Mouse (Mus musculus): ENCODE measurements around the gene Zmiz2. TPM values are rescaled to one million over a fixed set of nuclear protein-coding genes. Genes with fewer than 3 reads are reported as not detected.
"Not testable (repeated sequence)": the region's sequence is repeated elsewhere in the genome, so short reads cannot be mapped to it uniquely, and the experiment has no call there.

Gene Zmiz2
- polyA plus RNA-seq, 1 experiment from 2014 or later = 12.7 TPM

GRCm38 (mm10) chr11:6404699-6405566, 16.1 kb downstream of the Zmiz2 start:
- DNase-seq (ENCODE audit: low spot score) = no peak
- no peak overlapping the region for H3K27ac ChIP-seq (ENCODE audit: low read depth, low read length)
- H3K9ac ChIP-seq (ENCODE audit: low read depth, low read length) = no peak overlapping the region
- no peak overlapping the region for H3K4me2 ChIP-seq
- peaks cover 49% of the 10 kb centered on the region for H3K36me3 ChIP-seq (ENCODE audit: control insufficient read depth, insufficient read depth, low read length)
- no peak for ATAC-seq (replicated peaks; ENCODE audit: low FRiP score)
- peaks cover 11% of the 10 kb centered on the region for H3K4me1 ChIP-seq (replicated peaks; ENCODE audit: control insufficient read depth, insufficient read depth, low read length)
- H3K9me3 ChIP-seq (ENCODE audit: control insufficient read depth, low read length) = no peaks in the 10 kb centered on the region
- H3K27me3 ChIP-seq (replicated peaks; ENCODE audit: control insufficient read depth, insufficient read depth, low read length) = no peaks in the 10 kb centered on the region
- 89% methylated on average over 9 of the region's 9 CpGs for WGBS
- H3K4me3 ChIP-seq (ENCODE audit: low read depth, low read length) = no peak overlapping the region

GRCm38 (mm10) chr11:6405591-6406081, 16.8 kb downstream of the Zmiz2 start:
- H3K9ac ChIP-seq (ENCODE audit: low read depth, low read length) = no peak overlapping the region
- H3K9me3 ChIP-seq (ENCODE audit: control insufficient read depth, low read length) = no peaks in the 10 kb centered on the region
- no peak overlapping the region for H3K4me2 ChIP-seq
- H3K36me3 ChIP-seq (ENCODE audit: control insufficient read depth, insufficient read depth, low read length) = peaks cover 45% of the 10 kb centered on the region
- DNase-seq (ENCODE audit: low spot score) (no peak), ATAC-seq (replicated peaks; ENCODE audit: low FRiP score) (no peak)
- H3K4me1 ChIP-seq (replicated peaks; ENCODE audit: control insufficient read depth, insufficient read depth, low read length) = peaks cover 15% of the 10 kb centered on the region
- no peak overlapping the region for H3K4me3 ChIP-seq (ENCODE audit: low read depth, low read length)
- H3K27me3 ChIP-seq (replicated peaks; ENCODE audit: control insufficient read depth, insufficient read depth, low read length) = no peaks in the 10 kb centered on the region
- peak overlapping the region; percentile 33; the same call in 1 of the 2 replicates for H3K27ac ChIP-seq (ENCODE audit: low read depth, low read length)
- WGBS = 85% methylated on average over 4 of the region's 4 CpGs

- 51% methylated on average over 14 of the region's 14 CpGs for WGBS
- no peaks in the 10 kb centered on the region for H3K9me3 ChIP-seq (ENCODE audit: control insufficient read depth, low read length)
- peaks cover 15% of the 10 kb centered on the region for H3K4me1 ChIP-seq (replicated peaks; ENCODE audit: control insufficient read depth, insufficient read depth, low read length)
- peaks cover 41% of the 10 kb centered on the region for H3K36me3 ChIP-seq (ENCODE audit: control insufficient read depth, insufficient read depth, low read length)
- H3K9ac ChIP-seq (ENCODE audit: low read depth, low read length) = no peak overlapping the region
- no peak for ATAC-seq (replicated peaks; ENCODE audit: low FRiP score)
- no peak for DNase-seq (ENCODE audit: low spot score)
- peak overlapping the region; percentile 33; the same call in 1 of the 2 replicates for H3K27ac ChIP-seq (ENCODE audit: low read depth, low read length)
- H3K4me3 ChIP-seq (ENCODE audit: low read depth, low read length) = no peak overlapping the region
- H3K4me2 ChIP-seq = no peak overlapping the region
- H3K27me3 ChIP-seq (replicated peaks; ENCODE audit: control insufficient read depth, insufficient read depth, low read length) = no peaks in the 10 kb centered on the region
Measured at GRCm38 (mm10) chr11:6406251-6407161, 17.6 kb downstream of the Zmiz2 start.

- DNase-seq (ENCODE audit: low spot score) (no peak), ATAC-seq (replicated peaks; ENCODE audit: low FRiP score) (no peak)
- Histone ChIP-seq H3K27me3 (replicated peaks; ENCODE audit: control insufficient read depth, insufficient read depth, low read length) (no peaks in the 10 kb centered on the region), H3K4me1 (replicated peaks; ENCODE audit: control insufficient read depth, insufficient read depth, low read length) (peaks cover 15% of the 10 kb centered on the region), H3K9ac (ENCODE audit: low read depth, low read length) (no peak overlapping the region), H3K4me2 (no peak overlapping the region), H3K4me3 (ENCODE audit: low read depth, low read length) (no peak overlapping the region), H3K27ac (ENCODE audit: low read depth, low read length) (no peak overlapping the region), H3K9me3 (ENCODE audit: control insufficient read depth, low read length) (no peaks in the 10 kb centered on the region), H3K36me3 (ENCODE audit: control insufficient read depth, insufficient read depth, low read length) (peaks cover 34% of the 10 kb centered on the region)
- 83% methylated on average over 3 of the region's 3 CpGs for WGBS
Measured at GRCm38 (mm10) chr11:6407162-6407621, 18.3 kb downstream of the Zmiz2 start.

GRCm38 (mm10) chr11:6410050-6410602, 21.3 kb downstream of the Zmiz2 start:
- H3K4me3 ChIP-seq (ENCODE audit: low read depth, low read length) = no peak overlapping the region
- ATAC-seq (replicated peaks; ENCODE audit: low FRiP score) = no peak
- WGBS = 49% methylated on average over 5 of the region's 5 CpGs
- H3K4me1 ChIP-seq (replicated peaks; ENCODE audit: control insufficient read depth, insufficient read depth, low read length) = peaks cover 21% of the 10 kb centered on the region
- H3K4me2 ChIP-seq = no peak overlapping the region
- DNase-seq (ENCODE audit: low spot score) = no peak
- peaks cover 5% of the 10 kb centered on the region; the same call in 1 of the 2 replicates for H3K9me3 ChIP-seq (ENCODE audit: control insufficient read depth, low read length)
- no peak overlapping the region for H3K9ac ChIP-seq (ENCODE audit: low read depth, low read length)
- peaks cover 6% of the 10 kb centered on the region for H3K36me3 ChIP-seq (ENCODE audit: control insufficient read depth, insufficient read depth, low read length)
- H3K27me3 ChIP-seq (replicated peaks; ENCODE audit: control insufficient read depth, insufficient read depth, low read length) = no peaks in the 10 kb centered on the region
- no peak overlapping the region for H3K27ac ChIP-seq (ENCODE audit: low read depth, low read length)

GRCm38 (mm10) chr11:6410755-6411154, 21.9 kb downstream of the Zmiz2 start:
- peaks cover 17% of the 10 kb centered on the region for H3K4me1 ChIP-seq (replicated peaks; ENCODE audit: control insufficient read depth, insufficient read depth, low read length)
- H3K36me3 ChIP-seq (ENCODE audit: control insufficient read depth, insufficient read depth, low read length); DNase-seq (ENCODE audit: low spot score); H3K4me2 ChIP-seq; H3K27me3 ChIP-seq (replicated peaks; ENCODE audit: control insufficient read depth, insufficient read depth, low read length); H3K9ac ChIP-seq (ENCODE audit: low read depth, low read length); ATAC-seq (replicated peaks; ENCODE audit: low FRiP score); H3K27ac ChIP-seq (ENCODE audit: low read depth, low read length); H3K9me3 ChIP-seq (ENCODE audit: control insufficient read depth, low read length); H3K4me3 ChIP-seq (ENCODE audit: low read depth, low read length): not testable (repeated sequence)
- WGBS = 76% methylated on average over 5 of the region's 5 CpGs

- DNase-seq (ENCODE audit: low spot score) (peak; percentile 64), ATAC-seq (replicated peaks; ENCODE audit: low FRiP score) (no peak)
- no peak overlapping the region for H3K4me2 ChIP-seq
- H3K4me1 ChIP-seq (replicated peaks; ENCODE audit: control insufficient read depth, insufficient read depth, low read length) = peaks cover 11% of the 10 kb centered on the region
- peaks cover 5% of the 10 kb centered on the region; the same call in 1 of the 2 replicates for H3K9me3 ChIP-seq (ENCODE audit: control insufficient read depth, low read length)
- H3K9ac ChIP-seq (ENCODE audit: low read depth, low read length) = no peak overlapping the region
- 9% methylated on average over 5 of the region's 5 CpGs for WGBS
- H3K4me3 ChIP-seq (ENCODE audit: low read depth, low read length) = no peak overlapping the region
- no peaks in the 10 kb centered on the region for H3K36me3 ChIP-seq (ENCODE audit: control insufficient read depth, insufficient read depth, low read length)
- H3K27me3 ChIP-seq (replicated peaks; ENCODE audit: control insufficient read depth, insufficient read depth, low read length) = no peaks in the 10 kb centered on the region
- H3K27ac ChIP-seq (ENCODE audit: low read depth, low read length) = no peak overlapping the region
Measured at GRCm38 (mm10) chr11:6411684-6412083, 22.8 kb downstream of the Zmiz2 start.

GRCm38 (mm10) chr11:6413264-6413663, 24.4 kb downstream of the Zmiz2 start:
- no peaks in the 10 kb centered on the region for H3K27me3 ChIP-seq (replicated peaks; ENCODE audit: control insufficient read depth, insufficient read depth, low read length)
- 92% methylated on average over 12 of the region's 12 CpGs for WGBS
- no peak for DNase-seq (ENCODE audit: low spot score)
- H3K9ac ChIP-seq (ENCODE audit: low read depth, low read length) = no peak overlapping the region
- ATAC-seq (replicated peaks; ENCODE audit: low FRiP score) = no peak
- no peak overlapping the region for H3K4me2 ChIP-seq
- peak overlapping the region; percentile 51 for H3K27ac ChIP-seq (ENCODE audit: low read depth, low read length)
- H3K36me3 ChIP-seq (ENCODE audit: control insufficient read depth, insufficient read depth, low read length) = peaks cover 6% of the 10 kb centered on the region; the same call in 1 of the 2 replicates
- H3K4me3 ChIP-seq (ENCODE audit: low read depth, low read length) = no peak overlapping the region
- peaks cover 22% of the 10 kb centered on the region for H3K4me1 ChIP-seq (replicated peaks; ENCODE audit: control insufficient read depth, insufficient read depth, low read length)
- peaks cover 5% of the 10 kb centered on the region; the same call in 1 of the 2 replicates for H3K9me3 ChIP-seq (ENCODE audit: control insufficient read depth, low read length)

Data from liver, embryonic 11.5 days (tissue).